ENCODE assay signal across 8 mouse cellular contexts in the genomic region with DNA sequence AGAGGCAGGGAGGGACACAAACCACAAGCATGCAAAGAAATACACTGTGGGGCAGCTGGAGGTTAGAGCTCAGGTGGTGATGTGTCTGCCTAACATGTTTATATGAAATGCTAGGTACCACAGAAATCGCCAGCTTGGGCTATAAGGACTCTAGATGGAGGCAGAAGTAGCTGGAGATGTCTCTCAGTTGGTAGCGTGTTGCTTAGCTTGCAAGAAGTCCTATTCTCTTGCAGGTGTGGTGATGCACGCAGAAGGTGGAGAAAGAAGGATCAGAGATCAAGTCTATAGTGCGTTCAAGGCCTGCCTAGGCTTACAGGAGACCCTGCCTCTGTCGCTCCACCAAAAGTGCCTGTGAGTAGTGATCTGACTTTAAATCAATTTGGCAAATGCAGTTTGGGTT. TPM values are rescaled to one million over a fixed set of nuclear protein-coding genes. Genes with fewer than 3 reads are reported as not detected.
DNase-seq lines count a peak whose midpoint lies in the region; ATAC-seq and TF ChIP-seq lines count a peak whose summit lies in the region.

No protein-coding gene starts in this region.

- H3K4me2 ChIP-seq in embryonic facial prominence, embryonic 14.5 days (ENCODE audit: low read depth, low read length), result peak overlapping the region; percentile 91; the same call in 1 of the 2 replicates
- H3K4me2 ChIP-seq in intestine, embryonic 15.5 days (replicated peaks), result peak overlapping the region; percentile 67
- no peak overlapping the region for H3K4me2 ChIP-seq in myocyte (ENCODE audit: low read depth)

- no peak overlapping the region for H3ac ChIP-seq in myocyte (ENCODE audit: control insufficient read depth, insufficient read length)

- peak overlapping the region; percentile 100 for H3K27ac ChIP-seq in embryonic facial prominence, embryonic 14.5 days (replicated peaks; ENCODE audit: low read depth, low read length)
- peak overlapping the region; percentile 100 for H3K27ac ChIP-seq in intestine, embryonic 15.5 days
- no peak overlapping the region for H3K27ac ChIP-seq in thymus, adult 2 months (ENCODE audit: control insufficient read depth, insufficient read depth, low read length)

- peaks cover 7% of the 10 kb centered on the region for H3K36me3 ChIP-seq in embryonic facial prominence, embryonic 14.5 days (ENCODE audit: control insufficient read depth, insufficient read depth, low read length)
- H3K36me3 ChIP-seq in intestine, embryonic 15.5 days, result no peaks in the 10 kb centered on the region
- no peaks in the 10 kb centered on the region for H3K36me3 ChIP-seq in myocyte (ENCODE audit: control insufficient read depth, insufficient read depth)
- no peaks in the 10 kb centered on the region for H3K36me3 ChIP-seq in thymus, adult 2 months (ENCODE audit: control insufficient read depth, insufficient read depth, low read length)

- H3K79me2 ChIP-seq in myocyte (ENCODE audit: control insufficient read depth, insufficient read depth), result peaks cover 9% of the 10 kb centered on the region

- no peaks in the 10 kb centered on the region for H3K27me3 ChIP-seq in embryonic facial prominence, embryonic 14.5 days (replicated peaks; ENCODE audit: control insufficient read depth, insufficient read depth, low read length)
- H3K27me3 ChIP-seq in intestine, embryonic 15.5 days (replicated peaks), result no peaks in the 10 kb centered on the region
- H3K27me3 ChIP-seq in myocyte (ENCODE audit: control insufficient read depth, insufficient read depth, insufficient read length), result no peaks in the 10 kb centered on the region
- H3K27me3 ChIP-seq in thymus, adult 2 months (ENCODE audit: control insufficient read depth, insufficient read depth, low read length), result no peaks in the 10 kb centered on the region

- H3K4me3 ChIP-seq in embryonic facial prominence, embryonic 14.5 days (ENCODE audit: low read depth, low read length), result no peak overlapping the region
- H3K4me3 ChIP-seq in intestine, embryonic 15.5 days (replicated peaks), result no peak overlapping the region
- H3K4me3 ChIP-seq in myocyte, result peak overlapping the region; percentile 68
- no peak overlapping the region for H3K4me3 ChIP-seq in thymus, adult 2 months (ENCODE audit: control insufficient read depth, insufficient read depth, low read length)

- WGBS in embryonic facial prominence, embryonic 14.5 days, result 68% methylated on average over 5 of the region's 5 CpGs
- WGBS in intestine, embryonic 15.5 days, result 64% methylated on average over 5 of the region's 5 CpGs
- WGBS in thymus, adult 2 months, result 83% methylated on average over 5 of the region's 5 CpGs

- peaks cover 13% of the 10 kb centered on the region for H3K4me1 ChIP-seq in embryonic facial prominence, embryonic 14.5 days (ENCODE audit: control insufficient read depth, insufficient read depth, low read length)
- H3K4me1 ChIP-seq in intestine, embryonic 15.5 days (replicated peaks), result peaks cover 30% of the 10 kb centered on the region
- peaks cover 20% of the 10 kb centered on the region for H3K4me1 ChIP-seq in thymus, adult 2 months (replicated peaks; ENCODE audit: control insufficient read depth, insufficient read depth, low read length)

- DNase-seq in kidney, adult 9 months, result peak; percentile 39
- no peak for DNase-seq in kidney, adult 8-10 months
- DNase-seq in embryonic facial prominence, embryonic 14.5 days (ENCODE audit: low spot score), result no peak
- DNase-seq in thymus, adult 2 months, result no peak
- DNase-seq in urinary bladder, adult 2 months (ENCODE audit: low spot score), result no peak
- DNase-seq in left cerebral cortex, postnatal 25 days (ENCODE audit: low spot score in 2 of 2), result no peak

- H3K9ac ChIP-seq in embryonic facial prominence, embryonic 14.5 days (ENCODE audit: low read depth, low read length), result no peak overlapping the region
- H3K9ac ChIP-seq in intestine, embryonic 15.5 days, result 0 out of 2 replicates have a peak overlapping the region, but pooled peaks have one; percentile 79

- no peaks in the 10 kb centered on the region for H3K9me3 ChIP-seq in embryonic facial prominence, embryonic 14.5 days (ENCODE audit: control insufficient read depth, low read length)
- H3K9me3 ChIP-seq in intestine, embryonic 15.5 days, result no peaks in the 10 kb centered on the region

- intact Hi-C loops in left cerebral cortex, postnatal 25 days (cut with DNase I), result no loop called here

- no peak for ATAC-seq in embryonic facial prominence, embryonic 14.5 days (ENCODE audit: low read depth)
- ATAC-seq in intestine, embryonic 15.5 days, result no peak

- TF ChIP-seq POLR2A in myocyte (IDR thresholded peaks at IDR 0.05; ENCODE audit: insufficient read length, low read depth), result no peak
- TF ChIP-seq POLR2A in thymus, adult 2 months (IDR thresholded peaks at IDR 0.05; ENCODE audit: control insufficient read depth, extremely low read depth, insufficient read depth, low read length, poor library complexity), result no peak

- TF ChIP-seq CTCF in thymus, adult 2 months (IDR thresholded peaks at IDR 0.05; ENCODE audit: borderline replicate concordance, control insufficient read depth, extremely low read depth, insufficient read depth, low read length, poor library complexity), result no peak

TF ChIP-seq in myocyte, 11 proteins besides CTCF, POLR2A, EP300 and RAD21:
- no peak for TF ChIP-seq TCF12 (IDR thresholded peaks at IDR 0.05; ENCODE audit: insufficient read depth, poor library complexity, severe bottlenecking)
- TF ChIP-seq CEBPB (IDR thresholded peaks at IDR 0.05; ENCODE audit: insufficient read depth, poor library complexity, severe bottlenecking), result no peak
- no peak for TF ChIP-seq MYOG (IDR thresholded peaks at IDR 0.05; ENCODE audit: control insufficient read depth in 1 of 3, insufficient read depth in 1 of 3, insufficient read length in 2 of 3, low read depth in 2 of 3)
- TF ChIP-seq SRF (IDR thresholded peaks at IDR 0.05; ENCODE audit: control insufficient read depth, insufficient read length, low read depth), result no peak

RNA-seq across cellular contexts. Expression of gene Gga1, which starts 1.5 kb away (rescaled TPM):
- 42.5 and 46.9 TPM in 2 replicates for polyA plus RNA-seq in embryonic facial prominence, embryonic 14.5 days (2014; fragmentation: Nextera tagmentation; extraction: Ambion mirVana)
- polyA plus RNA-seq in intestine, embryonic 15.5 days (2015; fragmentation: Nextera tagmentation; extraction: Ambion mirVana), result 47.6 and 51.7 TPM in 2 replicates
- 89.3 TPM for polyA plus RNA-seq in myocyte (2012; fragmentation: generic; extraction: Trizol)
- 137 and 155 TPM in 2 replicates for polyA plus RNA-seq in thymus, adult 2 months (2012; rRNA removed)
- 53.5 and 56.7 TPM in 2 replicates for polyA plus RNA-seq in urinary bladder, adult 2 months (2012; rRNA removed)
- total RNA-seq in left cerebral cortex, postnatal 25 days (2021), result 10 to 100 TPM; 58.0 to 61.2 TPM

RNA-seq across cellular contexts. Expression of gene Lgals2, which starts 20.2 kb away (rescaled TPM):
- 0.89 and 1.4 TPM in 2 replicates for polyA plus RNA-seq in embryonic facial prominence, embryonic 14.5 days (2014; fragmentation: Nextera tagmentation; extraction: Ambion mirVana)
- 1,110 and 1,149 TPM in 2 replicates for polyA plus RNA-seq in intestine, embryonic 15.5 days (2015; fragmentation: Nextera tagmentation; extraction: Ambion mirVana)
- 2.2 TPM for polyA plus RNA-seq in myocyte (2012; fragmentation: generic; extraction: Trizol)
- polyA plus RNA-seq in thymus, adult 2 months (2012; rRNA removed), result 2.9 and 4.8 TPM in 2 replicates
- polyA plus RNA-seq in urinary bladder, adult 2 months (2012; rRNA removed), result 1.3 and 2.1 TPM in 2 replicates
- total RNA-seq in left cerebral cortex, postnatal 25 days (2021), result not detected

RNA-seq across cellular contexts. Expression of gene Gm49510, which starts 23.9 kb away (rescaled TPM):
- polyA plus RNA-seq in embryonic facial prominence, embryonic 14.5 days (2014; fragmentation: Nextera tagmentation; extraction: Ambion mirVana), result 0.58 and 0.98 TPM in 2 replicates
- polyA plus RNA-seq in intestine, embryonic 15.5 days (2015; fragmentation: Nextera tagmentation; extraction: Ambion mirVana), result 0.23 and 0.42 TPM in 2 replicates
- 0.04 TPM for polyA plus RNA-seq in myocyte (2012; fragmentation: generic; extraction: Trizol)
- polyA plus RNA-seq in thymus, adult 2 months (2012; rRNA removed), result 0.08 and 0.14 TPM in 2 replicates
- 0.04 and 0.06 TPM in 2 replicates for polyA plus RNA-seq in urinary bladder, adult 2 months (2012; rRNA removed)
- under 1 TPM; 0.48 to 0.73 TPM for total RNA-seq in left cerebral cortex, postnatal 25 days (2021)

RNA-seq across cellular contexts. Expression of gene Sh3bp1, which starts 24.0 kb away (rescaled TPM):
- polyA plus RNA-seq in embryonic facial prominence, embryonic 14.5 days (2014; fragmentation: Nextera tagmentation; extraction: Ambion mirVana), result 40.8 and 44.1 TPM in 2 replicates
- 21.6 and 26.8 TPM in 2 replicates for polyA plus RNA-seq in intestine, embryonic 15.5 days (2015; fragmentation: Nextera tagmentation; extraction: Ambion mirVana)
- 11.1 TPM for polyA plus RNA-seq in myocyte (2012; fragmentation: generic; extraction: Trizol)
- 371 and 412 TPM in 2 replicates for polyA plus RNA-seq in thymus, adult 2 months (2012; rRNA removed)
- polyA plus RNA-seq in urinary bladder, adult 2 months (2012; rRNA removed), result 34.6 and 35.1 TPM in 2 replicates
- total RNA-seq in left cerebral cortex, postnatal 25 days (2021), result 10 to 100 TPM; 20.4 to 24.3 TPM

RNA-seq across cellular contexts. Expression of gene Cdc42ep1, which starts 33.1 kb away (rescaled TPM):
- polyA plus RNA-seq in embryonic facial prominence, embryonic 14.5 days (2014; fragmentation: Nextera tagmentation; extraction: Ambion mirVana), result 30.8 and 36.1 TPM in 2 replicates
- 44.0 and 47.5 TPM in 2 replicates for polyA plus RNA-seq in intestine, embryonic 15.5 days (2015; fragmentation: Nextera tagmentation; extraction: Ambion mirVana)
- polyA plus RNA-seq in myocyte (2012; fragmentation: generic; extraction: Trizol), result 76.0 TPM
- polyA plus RNA-seq in thymus, adult 2 months (2012; rRNA removed), result 8.1 and 12.5 TPM in 2 replicates
- polyA plus RNA-seq in urinary bladder, adult 2 months (2012; rRNA removed), result 21.0 and 21.6 TPM in 2 replicates
- total RNA-seq in left cerebral cortex, postnatal 25 days (2021), result 10 to 100 TPM; 11.9 to 13.2 TPM

Comparison
In these comparisons a context has a peak if more than half of its experiments do, and no peak if none do; other contexts are left out.
1. RNA of gene Lgals2, which starts 20.2 kb away (polyA plus RNA-seq): 1,110 to 1,149 TPM in intestine, embryonic 15.5 days; 2.9 to 4.8 TPM in thymus, adult 2 months, 2.2 TPM in myocyte (single experiment), 1.3 to 2.1 TPM in urinary bladder, adult 2 months and 0.89 to 1.4 TPM in embryonic facial prominence, embryonic 14.5 days; every median in the first group is over 100 times any median in the second.